In the genomic region with DNA sequence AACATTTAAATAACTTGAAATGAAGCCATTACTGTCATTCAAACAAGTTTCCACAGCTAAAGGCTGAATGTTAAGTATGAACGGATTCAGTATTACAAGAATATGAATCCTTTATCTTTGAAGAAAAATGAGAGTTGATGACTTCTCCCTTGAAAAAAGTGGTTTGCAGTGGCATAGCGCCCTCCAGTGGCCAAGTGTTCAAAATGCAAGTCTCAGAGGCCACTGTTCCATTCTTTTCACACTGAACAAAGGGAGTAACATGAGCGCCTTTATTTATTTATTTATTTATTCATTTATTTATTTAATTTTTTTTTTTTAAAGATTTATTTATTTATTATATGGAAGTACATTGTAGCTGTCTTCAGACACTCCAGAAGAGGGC, we compare ENCODE assay signal across 8 mouse cellular contexts.
A peak's percentile ranks its signal among the peaks of the same experiment; 100 is the strongest.
DNase-seq lines count a peak whose midpoint lies in the region; ATAC-seq and TF ChIP-seq lines count a peak whose summit lies in the region.

No protein-coding gene starts in this region.

- no peaks in the 10 kb centered on the region for H3K36me3 ChIP-seq in liver, embryonic 12.5 days
- H3K36me3 ChIP-seq in heart, postnatal 0 days (replicated peaks; ENCODE audit: control insufficient read depth, insufficient read depth, low read length): no peaks in the 10 kb centered on the region

- H3K4me3 ChIP-seq in liver, embryonic 12.5 days: no peak overlapping the region
- H3K4me3 ChIP-seq in heart, postnatal 0 days (ENCODE audit: low read depth, low read length): no peak overlapping the region

- H3K4me2 ChIP-seq in liver, embryonic 12.5 days: no peak overlapping the region
- no peak overlapping the region for H3K4me2 ChIP-seq in heart, postnatal 0 days (ENCODE audit: low read depth, low read length)

- peak; percentile 82 for TF ChIP-seq CTCF in heart, postnatal 0 days (IDR thresholded peaks at IDR 0.05; ENCODE audit: low read depth)

- no peak for TF ChIP-seq EP300 in heart, postnatal 0 days (IDR thresholded peaks at IDR 0.05; ENCODE audit: low read depth)

- H3K27ac ChIP-seq in liver, embryonic 12.5 days: no peak overlapping the region
- no peak overlapping the region for H3K27ac ChIP-seq in heart, postnatal 0 days (ENCODE audit: low read depth)

- WGBS in liver, embryonic 12.5 days (ENCODE audit: insufficient replicate concordance): 21% methylated on average over 3 of the region's 3 CpGs
- 20% methylated on average over 3 of the region's 3 CpGs for WGBS in heart, postnatal 0 days

- ATAC-seq in liver, embryonic 12.5 days: no peak
- ATAC-seq in heart, postnatal 0 days (ENCODE audit: insufficient read depth, low read depth): no peak

- DNase-seq in liver (peak; percentile 56), NIH3T3 (ENCODE audit: low read depth) (peak; percentile 87)
- DNase-seq in cerebellum, postnatal 14 days: peak; percentile 90 to 91
- peak; percentile 77 for DNase-seq in heart, postnatal 0 days (ENCODE audit: low spot score)
- DNase-seq in layer of hippocampus, postnatal 36 days: peak; percentile 76 to 82
- peak; percentile 34 for DNase-seq in retina, adult 2 months (ENCODE audit: low read depth, low spot score)
- DNase-seq in urinary bladder, postnatal 25 days (ENCODE audit: low spot score): peak; percentile 76

- H3K9ac ChIP-seq in liver, embryonic 12.5 days: no peak overlapping the region
- H3K9ac ChIP-seq in heart, postnatal 0 days (replicated peaks; ENCODE audit: low read depth, low read length): no peak overlapping the region

- no peaks in the 10 kb centered on the region for H3K27me3 ChIP-seq in liver, embryonic 12.5 days (replicated peaks)
- no peaks in the 10 kb centered on the region for H3K27me3 ChIP-seq in heart, postnatal 0 days (ENCODE audit: control insufficient read depth, insufficient read depth, low read length)

- no peaks in the 10 kb centered on the region for H3K9me3 ChIP-seq in liver, embryonic 12.5 days (replicated peaks)
- no peaks in the 10 kb centered on the region for H3K9me3 ChIP-seq in heart, postnatal 0 days (replicated peaks; ENCODE audit: control insufficient read depth, low read length)

- no peaks in the 10 kb centered on the region for H3K4me1 ChIP-seq in liver, embryonic 12.5 days
- peaks cover 18% of the 10 kb centered on the region for H3K4me1 ChIP-seq in heart, postnatal 0 days (ENCODE audit: control insufficient read depth, insufficient read depth)

Comparison
In these comparisons a context has a peak if more than half of its experiments do, and no peak if none do; other contexts are left out.
1. DNase-seq: peak in every context shown above with its lines; median percentile 90 in cerebellum, postnatal 14 days; 87 in NIH3T3; 79 in layer of hippocampus, postnatal 36 days; 77 in heart, postnatal 0 days; 76 in urinary bladder, postnatal 25 days; 56 in liver; 34 in retina, adult 2 months.